Mouse (Mus musculus) liver, embryonic 15.5 days (tissue): ENCODE measurements at regions not wholly inside any gene's neighbourhood (a gene's known extent, or its start where the extent isn't known, plus 50 kb on each side); places are given as distances from the start of the nearest gene placed in this dataset.
A peak's percentile ranks its signal among the peaks of the same experiment; 100 is the strongest.

Experiments
- ATAC-seq: fragments of 200-750 bp; cut with Nextera tagmentation; 2 replicates; pipeline ENCODE4 v1.8.0; 2017; ENCODE audit warnings: moderate number of reproducible peaks, mild to moderate bottlenecking, moderate library complexity; ENCODE audit not compliant: insufficient read depth
- H3K27ac ChIP-seq: fragments of 300-500 bp; sonication (generic); replicated peaks from 2 replicates; pipeline ENCODE4 v1.5.1; 2015; ENCODE audit warnings: mild to moderate bottlenecking, inconsistent platforms
- H3K27me3 ChIP-seq: fragments of 300-500 bp; sonication (generic); 2 replicates; pipeline ENCODE4 v1.6.1; 2015; ENCODE audit warnings: mild to moderate bottlenecking, inconsistent platforms
- H3K36me3 ChIP-seq: fragments of 300-500 bp; sonication (generic); replicated peaks from 2 replicates; pipeline ENCODE4 v1.6.1; 2015; ENCODE audit warnings: moderate library complexity, mild to moderate bottlenecking, inconsistent platforms
- H3K4me1 ChIP-seq: fragments of 300-500 bp; sonication (generic); replicated peaks from 2 replicates; pipeline ENCODE4 v1.6.1; 2015; ENCODE audit warnings: inconsistent platforms
- H3K4me2 ChIP-seq: fragments of 300-500 bp; sonication (generic); 2 replicates; pipeline ENCODE4 v1.6.1; 2015; ENCODE audit warnings: moderate library complexity, mild to moderate bottlenecking, inconsistent platforms
- H3K4me3 ChIP-seq: fragments of 300-500 bp; sonication (generic); replicated peaks from 2 replicates; pipeline ENCODE4 v1.5.1; 2015; ENCODE audit warnings: mild to moderate bottlenecking, inconsistent platforms
- H3K9ac ChIP-seq: fragments of 300-500 bp; sonication (generic); 2 replicates; pipeline ENCODE4 v1.6.1; 2015; ENCODE audit warnings: moderate library complexity, mild to moderate bottlenecking, inconsistent platforms
- H3K9me3 ChIP-seq: fragments of 300-500 bp; sonication (generic); replicated peaks from 2 replicates; pipeline ENCODE4 v1.6.1; 2016; ENCODE audit warnings: inconsistent platforms
- WGBS: fragments of 180-500 bp; shearing (Covaris S2); methylation state at CpG from one replicate; pipeline ENCODE4 v1.1.7; 2015; ENCODE audit warnings: mixed read lengths; ENCODE audit not compliant: insufficient replicate concordance; 5-methylcytosine and 5-hydroxymethylcytosine counted together

DNA sequence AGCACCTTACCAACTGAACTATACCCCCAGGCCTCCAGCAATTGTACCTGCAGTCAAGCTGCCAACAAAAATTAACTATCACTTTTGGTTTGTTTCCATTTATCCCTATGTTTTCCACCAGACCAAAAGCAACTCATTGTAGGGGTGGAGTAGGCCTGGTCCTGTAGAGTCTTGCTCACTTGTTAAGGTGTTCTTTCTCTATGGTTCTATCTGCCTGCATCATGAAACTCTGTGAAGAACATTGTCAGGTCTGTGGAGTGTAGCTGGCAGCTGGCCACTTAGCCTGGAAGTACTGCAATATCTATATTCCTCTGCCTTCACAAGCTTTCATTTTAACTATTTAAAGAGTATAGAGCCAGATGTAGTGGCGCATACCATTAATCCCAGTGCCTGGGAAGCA is 149.6 kb upstream of the Map3k1 start:
- Histone ChIP-seq H3K27me3 (0 out of 2 replicates have a peak, but pooled peaks cover 7% of the 10 kb centered on the region), H3K9ac (no peak overlapping the region), H3K9me3 (no peaks in the 10 kb centered on the region), H3K4me2 (0 out of 2 replicates have a peak overlapping the region, but pooled peaks have one; percentile 26), H3K4me3 (no peak overlapping the region), H3K36me3 (no peaks in the 10 kb centered on the region), H3K27ac (peak overlapping the region; percentile 84), H3K4me1 (peaks cover 51% of the 10 kb centered on the region)
- ATAC-seq, result no peak
- 67% methylated on average over 1 of the region's 1 CpGs for whole genome bisulfite sequencing

DNA sequence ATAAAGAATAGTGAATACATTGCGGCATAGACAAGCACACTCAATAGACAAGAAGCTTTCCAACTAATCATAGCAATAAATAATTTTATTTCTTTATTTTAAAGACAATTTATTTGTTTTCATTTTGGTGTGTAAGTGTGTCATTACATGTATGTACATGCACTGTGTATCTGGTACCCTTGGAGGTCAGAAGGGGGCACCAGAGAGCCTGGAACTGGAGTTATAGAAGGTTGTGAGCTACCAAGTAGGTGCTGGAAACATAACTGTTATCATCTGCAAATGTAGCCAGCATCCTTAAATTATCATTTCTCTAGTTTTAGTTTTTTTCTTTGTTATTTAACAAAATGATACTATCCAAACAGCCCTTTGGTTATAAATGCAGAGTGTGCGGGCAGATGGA is 151.2 kb upstream of the Map3k1 start:
- Histone ChIP-seq H3K27ac (no peak overlapping the region), H3K4me2 (no peak overlapping the region), H3K36me3 (no peaks in the 10 kb centered on the region), H3K4me3 (no peak overlapping the region), H3K9ac (no peak overlapping the region), H3K9me3 (no peaks in the 10 kb centered on the region), H3K4me1 (peaks cover 37% of the 10 kb centered on the region), H3K27me3 (no peaks in the 10 kb centered on the region)
- no peak for ATAC-seq
- WGBS, result 95% methylated on average over 2 of the region's 2 CpGs

GRCm38 (mm10) chr13:111961423-111961822 is 152.6 kb upstream of the Map3k1 start:
- Histone ChIP-seq H3K4me1 (peaks cover 23% of the 10 kb centered on the region), H3K9me3 (no peaks in the 10 kb centered on the region), H3K4me3 (no peak overlapping the region), H3K27me3 (peaks cover 5% of the 10 kb centered on the region; the same call in 1 of the 2 replicates), H3K4me2 (no peak overlapping the region), H3K9ac (no peak overlapping the region), H3K36me3 (no peaks in the 10 kb centered on the region), H3K27ac (no peak overlapping the region)
- ATAC-seq, result no peak
- WGBS, result 76% methylated on average over 6 of the region's 6 CpGs

DNA sequence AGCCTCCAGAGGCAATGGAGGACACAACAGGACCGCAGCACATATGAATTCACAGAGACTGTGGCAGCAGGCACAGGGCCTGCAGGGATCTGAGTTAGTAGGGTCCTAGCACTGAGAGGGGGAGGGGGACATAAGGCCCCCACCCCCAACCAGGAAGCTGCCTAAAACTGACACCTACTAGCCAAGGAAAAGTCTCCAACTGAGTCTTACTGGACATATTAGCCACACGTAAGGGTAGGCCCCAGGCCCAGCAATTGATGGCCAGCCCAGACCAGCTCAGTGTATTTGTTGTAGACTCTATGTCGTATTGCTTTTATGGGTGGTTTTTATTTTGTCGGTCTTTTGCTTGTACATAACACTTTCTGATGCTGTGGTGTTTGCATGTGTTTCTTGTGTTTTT is 153.4 kb upstream of the Map3k1 start:
- H3K4me1 ChIP-seq, result peaks cover 19% of the 10 kb centered on the region
- no peak for ATAC-seq
- H3K27ac ChIP-seq, result no peak overlapping the region
- H3K4me3 ChIP-seq, result no peak overlapping the region
- H3K27me3 ChIP-seq, result peaks cover 6% of the 10 kb centered on the region; the same call in 1 of the 2 replicates
- WGBS, result 79% methylated on average over 4 of the region's 4 CpGs
- no peaks in the 10 kb centered on the region for H3K36me3 ChIP-seq
- H3K9ac ChIP-seq, result no peak overlapping the region
- no peaks in the 10 kb centered on the region for H3K9me3 ChIP-seq
- no peak overlapping the region for H3K4me2 ChIP-seq

DNA sequence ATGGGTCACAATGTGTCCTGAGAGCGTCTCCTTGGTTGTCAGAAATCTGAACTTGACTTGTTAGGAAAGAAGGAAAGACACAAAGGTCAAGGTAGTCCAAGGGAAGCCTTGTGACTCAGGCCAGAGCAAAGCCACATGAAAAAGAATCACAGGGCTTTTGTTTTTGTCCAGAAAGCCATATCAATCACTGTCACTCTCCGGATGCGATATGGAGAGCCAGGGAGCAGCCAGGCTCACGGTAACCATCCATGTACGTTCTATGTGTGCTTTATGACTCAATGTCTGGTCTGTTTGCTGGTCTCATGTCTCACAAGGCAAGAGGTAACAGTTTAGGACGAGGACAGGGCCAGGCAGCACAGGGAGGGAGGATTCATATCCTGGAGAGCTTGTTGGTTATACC is 157.3 kb upstream of the Map3k1 start:
- no peaks in the 10 kb centered on the region for H3K9me3 ChIP-seq
- no peak overlapping the region for H3K4me2 ChIP-seq
- no peak for ATAC-seq
- peaks cover 11% of the 10 kb centered on the region for H3K4me1 ChIP-seq
- H3K27ac ChIP-seq, result no peak overlapping the region
- 65% methylated on average over 6 of the region's 6 CpGs for WGBS
- H3K9ac ChIP-seq, result no peak overlapping the region
- H3K27me3 ChIP-seq, result peaks cover 35% of the 10 kb centered on the region
- H3K36me3 ChIP-seq, result no peaks in the 10 kb centered on the region
- H3K4me3 ChIP-seq, result no peak overlapping the region

GRCm38 (mm10) chr13:111966627-111967026 is 157.8 kb upstream of the Map3k1 start:
- Histone ChIP-seq H3K27me3 (peaks cover 35% of the 10 kb centered on the region), H3K27ac (no peak overlapping the region), H3K4me2 (no peak overlapping the region), H3K36me3 (no peaks in the 10 kb centered on the region), H3K4me1 (peaks cover 11% of the 10 kb centered on the region), H3K4me3 (no peak overlapping the region), H3K9ac (no peak overlapping the region), H3K9me3 (no peaks in the 10 kb centered on the region)
- ATAC-seq, result no peak
- 39% methylated on average over 3 of the region's 3 CpGs for WGBS

GRCm38 (mm10) chr13:111968197-111968596 is 159.4 kb upstream of the Map3k1 start:
- Histone ChIP-seq H3K36me3 (no peaks in the 10 kb centered on the region), H3K4me3 (no peak overlapping the region), H3K9me3 (no peaks in the 10 kb centered on the region), H3K27ac (no peak overlapping the region), H3K9ac (no peak overlapping the region), H3K4me1 (peaks cover 11% of the 10 kb centered on the region), H3K4me2 (no peak overlapping the region), H3K27me3 (peaks cover 35% of the 10 kb centered on the region)
- WGBS, result 71% methylated on average over 7 of the region's 7 CpGs
- ATAC-seq, result no peak

DNA sequence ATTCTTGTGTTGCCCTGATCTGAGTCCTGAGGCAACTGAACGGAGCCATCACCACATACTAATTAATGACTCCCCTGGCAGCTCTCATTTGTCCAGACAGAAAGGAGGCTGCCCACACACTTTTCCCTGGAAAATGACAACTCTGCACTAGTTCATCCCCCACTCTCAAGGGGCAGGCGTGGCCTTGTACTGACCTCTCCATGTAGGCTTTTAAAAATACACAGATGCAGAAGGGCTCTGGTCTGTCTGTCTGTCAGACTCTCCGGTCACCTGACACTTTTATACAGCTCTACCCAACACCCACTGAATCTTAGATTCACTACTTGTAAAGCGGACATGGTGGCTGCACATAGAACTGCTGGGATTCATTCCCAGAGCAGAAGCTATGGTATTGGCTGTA is 165.5 kb upstream of the Map3k1 start:
- Histone ChIP-seq H3K27ac (no peak overlapping the region), H3K4me3 (no peak overlapping the region), H3K4me1 (peaks cover 12% of the 10 kb centered on the region), H3K36me3 (no peaks in the 10 kb centered on the region), H3K9me3 (no peaks in the 10 kb centered on the region), H3K4me2 (no peak overlapping the region), H3K9ac (no peak overlapping the region), H3K27me3 (peaks cover 12% of the 10 kb centered on the region)
- WGBS, result 67% methylated on average over 4 of the region's 4 CpGs
- no peak for ATAC-seq

- H3K9me3 ChIP-seq, result no peaks in the 10 kb centered on the region
- no peak overlapping the region for H3K4me2 ChIP-seq
- H3K4me1 ChIP-seq, result peaks cover 21% of the 10 kb centered on the region
- H3K36me3 ChIP-seq, result no peaks in the 10 kb centered on the region
- no peak overlapping the region for H3K4me3 ChIP-seq
- H3K27ac ChIP-seq, result no peak overlapping the region
- no peak for ATAC-seq
- WGBS, result 37% methylated on average over 3 of the region's 3 CpGs
- H3K9ac ChIP-seq, result no peak overlapping the region
- H3K27me3 ChIP-seq, result peaks cover 8% of the 10 kb centered on the region
Observed at GRCm38 (mm10) chr13:111975549-111975948, 166.8 kb upstream of the Map3k1 start.

DNA sequence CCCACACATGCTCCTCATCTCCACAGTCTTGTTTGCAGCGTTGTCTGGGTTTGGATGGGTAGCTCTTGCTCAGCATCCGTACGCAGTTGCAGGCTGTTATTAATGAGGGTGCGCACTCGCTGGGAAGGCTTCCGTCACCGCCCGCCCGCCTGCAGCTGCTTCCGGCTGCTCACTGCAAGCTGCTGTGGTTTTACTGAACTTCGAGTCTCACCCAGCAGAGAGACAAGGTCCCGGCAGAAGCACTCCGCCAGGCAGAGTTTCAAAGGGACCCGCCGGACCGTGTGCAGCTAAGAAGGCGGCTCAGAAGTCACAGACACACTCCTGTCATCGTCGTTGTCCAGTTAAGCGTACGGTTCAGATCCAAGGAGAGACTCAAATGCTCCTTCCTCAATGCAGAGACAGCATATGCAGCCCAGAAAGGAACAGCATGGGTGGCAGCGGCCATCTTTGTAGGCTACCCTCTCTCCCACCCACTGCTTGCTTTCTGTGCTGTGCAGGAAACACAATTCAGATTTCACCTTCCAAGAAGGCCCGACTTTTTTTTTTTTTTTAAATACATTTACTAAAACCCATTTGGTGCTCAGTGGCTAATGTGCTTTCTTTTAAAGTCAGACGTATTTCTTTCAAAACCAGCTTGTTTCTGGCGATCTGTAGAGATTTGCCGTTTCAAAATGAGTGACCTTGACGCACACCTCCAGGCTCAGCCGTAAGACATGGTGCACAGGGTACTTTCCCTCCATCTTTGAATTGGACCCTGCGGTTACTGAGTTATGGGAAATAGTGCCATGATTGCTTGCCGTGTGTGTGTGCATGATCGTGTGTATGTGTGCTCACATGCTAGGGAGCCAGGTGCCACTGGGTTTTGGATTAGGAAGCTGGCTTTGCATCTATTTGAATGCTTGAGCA is 169.2 kb upstream of the Map3k1 start:
- no peak for ATAC-seq
- no peaks in the 10 kb centered on the region for H3K9me3 ChIP-seq
- 73% methylated on average over 31 of the region's 31 CpGs for WGBS
- H3K27me3 ChIP-seq, result peaks cover 8% of the 10 kb centered on the region
- peak overlapping the region; percentile 23 for H3K4me2 ChIP-seq
- H3K4me1 ChIP-seq, result peaks cover 24% of the 10 kb centered on the region
- no peak overlapping the region for H3K9ac ChIP-seq
- no peaks in the 10 kb centered on the region for H3K36me3 ChIP-seq
- no peak overlapping the region for H3K4me3 ChIP-seq
- H3K27ac ChIP-seq, result 0 out of 2 replicates have a peak overlapping the region, but pooled peaks have one; percentile 9

DNA sequence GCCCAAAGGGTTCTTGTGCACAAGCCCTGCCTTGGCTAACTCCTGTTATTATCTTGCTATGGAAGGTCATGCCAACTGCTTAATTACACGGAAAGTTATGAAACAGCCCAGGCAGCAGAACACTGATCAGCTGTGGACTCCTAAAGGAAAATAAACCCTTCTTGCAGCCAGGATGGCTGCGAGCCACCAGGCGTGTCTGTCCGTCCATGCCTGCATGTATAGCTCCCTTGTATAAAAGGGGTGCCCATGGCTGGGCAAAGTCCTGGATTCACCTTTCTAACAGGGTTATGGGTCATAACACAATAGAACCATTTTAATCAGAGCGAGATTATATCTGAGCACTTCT is 169.9 kb upstream of the Map3k1 start:
- Histone ChIP-seq H3K9me3 (no peaks in the 10 kb centered on the region), H3K4me1 (peaks cover 31% of the 10 kb centered on the region), H3K9ac (no peak overlapping the region), H3K27me3 (peaks cover 8% of the 10 kb centered on the region), H3K27ac (no peak overlapping the region), H3K36me3 (no peaks in the 10 kb centered on the region), H3K4me2 (no peak overlapping the region), H3K4me3 (no peak overlapping the region)
- ATAC-seq, result no peak
- WGBS, result 75% methylated on average over 5 of the region's 5 CpGs
